ENCODE assay signal across 9 mouse cellular contexts in genomic region chr11:107808508-107808907, GRCm38 (mm10). TPM values are rescaled to one million over a fixed set of nuclear protein-coding genes. Genes with fewer than 3 reads are reported as not detected.
A peak's percentile ranks its signal among the peaks of the same experiment; 100 is the strongest.
DNase-seq lines count a peak whose midpoint lies in the region; ATAC-seq lines count a peak whose summit lies in the region.
"Had no signal": no experiment of that assay in that cellular context is flagged by ENCODE, and none has a peak within 500 bp of the region (broad histone marks: within the 10 kb centered on the region; RNA-seq: fewer than 3 reads in every experiment).

No protein-coding gene starts in this region.

- H3K27ac ChIP-seq in liver, embryonic 11.5 days (ENCODE audit: low read depth, low read length): no peak overlapping the region

- ATAC-seq in liver, embryonic 11.5 days (replicated peaks; ENCODE audit: low FRiP score): no peak
- ATAC-seq: forebrain, embryonic 14.5 days had no signal

- H3K4me1 ChIP-seq in liver, embryonic 11.5 days (replicated peaks; ENCODE audit: control insufficient read depth, insufficient read depth, low read length): no peaks in the 10 kb centered on the region

- 59% methylated on average over 8 of the region's 8 CpGs for WGBS in liver, embryonic 11.5 days

- no peaks in the 10 kb centered on the region for H3K9me3 ChIP-seq in liver, embryonic 11.5 days (ENCODE audit: control insufficient read depth, low read length)

- no peak overlapping the region for H3K4me2 ChIP-seq in liver, embryonic 11.5 days

- DNase-seq in adrenal gland, postnatal 36 days: peak; percentile 10 to 16
- DNase-seq in adrenal gland, adult 18-20 months (ENCODE audit: low spot score in 2 of 2): no peak
- DNase-seq in liver: peak; percentile 41
- DNase-seq in liver, embryonic 11.5 days (ENCODE audit: low spot score): no peak
- peak; percentile 23 for DNase-seq in brain, adult 2 months (ENCODE audit: low read depth, low spot score)
- peak; percentile 17 for DNase-seq in splenic B cell, adult 2 months (ENCODE audit: low read depth, low spot score)
- no peak for DNase-seq in adipocyte (ENCODE audit: low spot score)
- no peak for DNase-seq in left cerebral cortex, postnatal 10 days (ENCODE audit: extremely low spot score in 1 of 2, low spot score in 2 of 2)

- intact Hi-C loops in left cerebral cortex, postnatal 10 days (cut with DNase I): no loop called here

- H3K27me3 ChIP-seq in liver, embryonic 11.5 days (replicated peaks; ENCODE audit: control insufficient read depth, insufficient read depth, low read length): peaks cover 4% of the 10 kb centered on the region; the same call in 1 of the 2 replicates
- no peaks in the 10 kb centered on the region for H3K27me3 ChIP-seq in splenic B cell, adult 2 months (ENCODE audit: control insufficient read depth, insufficient read depth, low read length, poor library complexity, severe bottlenecking)

- H3K4me3 ChIP-seq in liver, embryonic 11.5 days (ENCODE audit: low read depth, low read length): no peak overlapping the region

- H3K9ac ChIP-seq in liver, embryonic 11.5 days (ENCODE audit: low read depth, low read length): no peak overlapping the region

- no peaks in the 10 kb centered on the region for H3K36me3 ChIP-seq in liver, embryonic 11.5 days (ENCODE audit: control insufficient read depth, insufficient read depth, low read length)
- no peaks in the 10 kb centered on the region for H3K36me3 ChIP-seq in splenic B cell, adult 2 months (ENCODE audit: control insufficient read depth, insufficient read depth, low read length, poor library complexity, severe bottlenecking)

RNA-seq across cellular contexts. Expression of gene Cacng4, which starts 14.2 kb away (rescaled TPM):
- 1 to 10 TPM; 1.9 to 2.0 TPM for total RNA-seq in adrenal gland, postnatal 36 days (2021)
- 1 to 10 TPM in 1 of 2 experiments, under 1 TPM in 1; 0.96 to 1.2 TPM for total RNA-seq in adrenal gland, adult 18-20 months (2021)
- 0.97 and 1.3 TPM in 2 replicates for polyA plus RNA-seq in liver, embryonic 11.5 days (2014; fragmentation: Nextera tagmentation; extraction: Ambion mirVana)
- total RNA-seq in left cerebral cortex, postnatal 10 days (2021): 100 to 1,000 TPM in 1 of 2 experiments, 10 to 100 TPM in 1; 92.6 to 105 TPM

Comparison
In these comparisons a context has a peak if more than half of its experiments do, and no peak if none do; other contexts are left out.
1. DNase-seq: peak in adrenal gland, postnatal 36 days (2 of 2), liver (single experiment), brain, adult 2 months (single experiment) and splenic B cell, adult 2 months (single experiment); none in adrenal gland, adult 18-20 months (0 of 2), liver, embryonic 11.5 days (single experiment), adipocyte (single experiment) and left cerebral cortex, postnatal 10 days (0 of 2).
2. RNA of gene Cacng4, which starts 14.2 kb away (total RNA-seq): 92.6 to 105 TPM in left cerebral cortex, postnatal 10 days; 1.9 to 2.0 TPM in adrenal gland, postnatal 36 days and 0.96 to 1.2 TPM in adrenal gland, adult 18-20 months; every median in the first group is over 10 times any median in the second.